Mouse (Mus musculus): Measurements from ENCODE around the gene Gpank1.

- TF ChIP-seq CTCF (IDR thresholded peaks at IDR 0.05; ENCODE audit: low read depth, low read length) (no peak; the same call in 1 of the 2 replicates), GATA1 (IDR thresholded peaks at IDR 0.05; ENCODE audit: borderline replicate concordance, low read length) (no peak)
Measured at GRCm38 (mm10) chr17:35079778-35080177, 41.5 kb upstream of the Gpank1 start.

Data from G1E (cell line).